Mouse (Mus musculus) induced T-regulatory cell, adult 2 months (primary cell): Measurements from ENCODE around the gene Wdr18.

Source experiments
- DNase-seq: peaks from one replicate; pipeline ENCODE4 v3.0.0-alpha.2; 2012; ENCODE audit warnings: low read depth

Gene Wdr18

GRCm38 (mm10) chr10:79927324-79928029 is 32.5 kb upstream of the Wdr18 start:
- peak; percentile 80 for DNase-seq

- peak; percentile 67 for DNase-seq
Measured at GRCm38 (mm10) chr10:79928030-79928694, 31.8 kb upstream of the Wdr18 start.

- DNase-seq, result no peak
Measured at GRCm38 (mm10) chr10:79928907-79929701, 30.8 kb upstream of the Wdr18 start.

- no peak for DNase-seq
Measured at GRCm38 (mm10) chr10:79929967-79930825, 29.8 kb upstream of the Wdr18 start.

- DNase-seq, result no peak
Measured at GRCm38 (mm10) chr10:79930826-79931186, 29.1 kb upstream of the Wdr18 start.

GRCm38 (mm10) chr10:79931797-79932196 is 28.2 kb upstream of the Wdr18 start:
- DNase-seq, result no peak

GRCm38 (mm10) chr10:79932736-79933135 is 27.2 kb upstream of the Wdr18 start:
- no peak for DNase-seq

GRCm38 (mm10) chr10:79933145-79933679 is 26.7 kb upstream of the Wdr18 start:
- DNase-seq, result no peak

GRCm38 (mm10) chr10:79933861-79934260 is 26.1 kb upstream of the Wdr18 start:
- no peak for DNase-seq

GRCm38 (mm10) chr10:79934272-79934721 is 25.7 kb upstream of the Wdr18 start:
- DNase-seq, result no peak

- no peak for DNase-seq
Measured at GRCm38 (mm10) chr10:79934794-79935569, 25.0 kb upstream of the Wdr18 start.

GRCm38 (mm10) chr10:79936284-79936910 is 23.6 kb upstream of the Wdr18 start:
- no peak for DNase-seq

- DNase-seq, result peak; percentile 94
Measured at GRCm38 (mm10) chr10:79936911-79937441, 23.0 kb upstream of the Wdr18 start.

GRCm38 (mm10) chr10:79937775-79938526 is 22.0 kb upstream of the Wdr18 start:
- no peak for DNase-seq

GRCm38 (mm10) chr10:79940749-79941148 is 19.2 kb upstream of the Wdr18 start:
- DNase-seq, result no peak

- no peak for DNase-seq
Measured at GRCm38 (mm10) chr10:79942988-79943387, 17.0 kb upstream of the Wdr18 start.

- no peak for DNase-seq
Measured at GRCm38 (mm10) chr10:79943471-79943901, 16.5 kb upstream of the Wdr18 start.

- no peak for DNase-seq
Measured at GRCm38 (mm10) chr10:79945507-79946234, 14.3 kb upstream of the Wdr18 start.
